Mouse (Mus musculus) embryonic facial prominence, embryonic 13.5 days (tissue): ENCODE results near the gene Kcna6. TPM values are rescaled to one million over a fixed set of nuclear protein-coding genes. Genes with fewer than 3 reads are reported as not detected.

Experiments
- ATAC-seq: fragments of 200-750 bp; cut with Nextera tagmentation; 2 replicates; pipeline ENCODE4 v1.8.0; 2017; ENCODE audit warnings: low read depth; ENCODE audit not compliant: insufficient number of reproducible peaks, insufficient read depth, low FRiP score, low TSS enrichment
- H3K27ac ChIP-seq: fragments of 300-500 bp; sonication (generic); 2 replicates; pipeline ENCODE4 v1.5.1; 2015; ENCODE audit warnings: moderate library complexity, mild to moderate bottlenecking, inconsistent platforms
- H3K27me3 ChIP-seq: fragments of 300-500 bp; sonication (generic); 2 replicates; pipeline ENCODE4 v1.6.1; 2015; ENCODE audit warnings: mild to moderate bottlenecking, inconsistent platforms
- H3K36me3 ChIP-seq: fragments of 300-500 bp; sonication (generic); 2 replicates; pipeline ENCODE4 v1.6.1; 2015; ENCODE audit warnings: mild to moderate bottlenecking, inconsistent platforms
- H3K4me1 ChIP-seq: fragments of 300-500 bp; sonication (generic); 2 replicates; pipeline ENCODE4 v1.6.1; 2015; ENCODE audit warnings: inconsistent platforms
- H3K4me2 ChIP-seq: fragments of 300-500 bp; sonication (generic); 2 replicates; pipeline ENCODE4 v1.6.1; 2015; ENCODE audit warnings: moderate library complexity, mild to moderate bottlenecking, inconsistent platforms
- H3K4me3 ChIP-seq: fragments of 300-500 bp; sonication (generic); 2 replicates; pipeline ENCODE4 v1.5.1; 2015; ENCODE audit warnings: mild to moderate bottlenecking, inconsistent platforms
- H3K9ac ChIP-seq: fragments of 300-500 bp; sonication (generic); 2 replicates; pipeline ENCODE4 v1.6.1; 2015; ENCODE audit warnings: mild to moderate bottlenecking, inconsistent platforms
- H3K9me3 ChIP-seq: fragments of 300-500 bp; sonication (generic); 2 replicates; pipeline ENCODE4 v1.6.1; 2016; ENCODE audit warnings: inconsistent platforms
- WGBS: fragments of 180-500 bp; shearing (Covaris S2); methylation state at CpG from one replicate; pipeline ENCODE4 v1.1.7; 2015; ENCODE audit warnings: mixed read lengths; 5-methylcytosine and 5-hydroxymethylcytosine counted together
- polyA plus RNA-seq: library from polyadenylated mRNA; unstranded; fragments of >200 nt; fragmentation: Nextera tagmentation; extraction: Ambion mirVana; gene quantifications from 2 replicates; pipeline ENCODE4 v1.2.1, GENCODE M21; 2015

The Kcna6 gene
- polyA plus RNA-seq, 1 experiment from 2014 or later, result 9.8 TPM

DNA sequence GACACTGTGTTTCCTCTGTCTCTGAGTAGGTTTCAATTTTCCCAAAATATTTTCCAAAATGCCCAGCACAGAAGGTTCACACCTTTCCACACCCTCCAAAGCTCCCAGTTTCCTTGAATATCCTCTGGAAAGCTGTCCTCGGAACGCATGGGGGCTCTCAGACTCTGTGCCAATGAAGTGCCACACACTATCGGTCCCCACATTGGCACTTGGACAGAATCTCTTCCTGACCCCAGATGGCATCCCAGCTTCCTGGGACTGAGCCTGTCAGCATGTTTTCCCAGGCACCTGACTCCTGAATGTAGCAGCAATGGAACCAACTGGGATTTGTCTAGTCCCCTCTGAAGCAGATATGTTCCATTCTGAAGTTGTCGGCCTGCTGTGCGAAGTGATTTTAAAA, 73.5 kb downstream of the Kcna6 start:
- no peak overlapping the region for H3K27ac ChIP-seq
- H3K4me2 ChIP-seq, result no peak overlapping the region
- no peak overlapping the region for H3K4me3 ChIP-seq
- H3K9ac ChIP-seq, result no peak overlapping the region
- no peaks in the 10 kb centered on the region for H3K36me3 ChIP-seq
- no peak for ATAC-seq
- WGBS, result 88% methylated on average over 5 of the region's 5 CpGs
- H3K27me3 ChIP-seq, result peaks cover 32% of the 10 kb centered on the region
- H3K9me3 ChIP-seq, result no peaks in the 10 kb centered on the region
- H3K4me1 ChIP-seq, result no peaks in the 10 kb centered on the region

DNA sequence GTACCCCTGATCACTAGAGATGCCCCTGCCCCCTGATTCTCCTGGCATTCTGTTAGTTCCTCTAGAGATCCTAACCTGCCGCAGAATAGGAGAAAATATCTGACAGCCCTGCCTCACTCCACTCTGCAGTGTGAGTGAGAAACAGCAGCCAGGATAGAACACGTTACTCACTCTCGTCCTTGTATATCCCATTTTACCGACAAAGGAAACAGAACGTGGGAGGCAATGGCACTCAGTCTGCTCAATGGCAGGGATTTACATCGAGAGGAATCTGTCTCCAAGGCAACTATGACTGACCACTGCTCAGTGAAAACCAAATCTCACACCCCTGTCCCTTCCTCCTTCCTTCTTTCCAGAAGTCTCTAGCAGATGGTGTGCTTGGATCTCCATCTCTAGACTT, 74.4 kb downstream of the Kcna6 start:
- no peak overlapping the region for H3K9ac ChIP-seq
- no peak overlapping the region for H3K4me3 ChIP-seq
- no peaks in the 10 kb centered on the region for H3K9me3 ChIP-seq
- no peak overlapping the region for H3K27ac ChIP-seq
- WGBS, result 57% methylated on average over 6 of the region's 6 CpGs
- H3K4me2 ChIP-seq, result no peak overlapping the region
- no peaks in the 10 kb centered on the region for H3K36me3 ChIP-seq
- no peaks in the 10 kb centered on the region for H3K4me1 ChIP-seq
- peaks cover 36% of the 10 kb centered on the region for H3K27me3 ChIP-seq
- no peak for ATAC-seq

DNA sequence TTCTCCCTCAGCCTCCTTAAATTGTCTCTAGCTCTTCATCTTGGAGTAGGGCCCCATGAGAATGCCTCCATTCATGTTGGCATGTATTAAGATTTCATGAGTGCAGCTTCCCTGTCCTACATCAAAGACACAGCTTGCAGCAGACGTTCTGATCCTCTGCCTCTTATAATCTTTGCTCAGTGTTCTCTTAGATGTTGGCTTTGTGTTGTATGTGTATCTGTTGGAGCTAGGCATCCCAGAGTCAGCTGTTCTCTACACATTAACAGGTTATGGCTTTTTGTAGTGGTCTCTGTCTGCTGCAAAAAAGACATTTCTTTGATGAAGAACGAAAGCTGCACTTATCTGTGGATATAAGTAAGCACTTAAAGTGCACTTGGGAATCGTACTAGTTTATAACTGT, 75.9 kb downstream of the Kcna6 start:
- ATAC-seq, result no peak
- 72% methylated on average over 3 of the region's 3 CpGs for WGBS

More for the DNA sequence above, 75.9 kb downstream of the Kcna6 start:
- Histone ChIP-seq H3K4me3 (no peak overlapping the region), H3K9ac (no peak overlapping the region), H3K4me2 (no peak overlapping the region), H3K36me3 (no peaks in the 10 kb centered on the region), H3K4me1 (no peaks in the 10 kb centered on the region), H3K27me3 (peaks cover 38% of the 10 kb centered on the region), H3K9me3 (no peaks in the 10 kb centered on the region), H3K27ac (no peak overlapping the region)

Other genes starting within 250 kb of the Kcna6 start
- 4.7 and 5.2 TPM in 2 replicates for gene Kcna5, start 205.3 kb downstream of the Kcna6 start, polyA plus RNA-seq
- gene Kcna1, start 94.3 kb downstream of the Kcna6 start, polyA plus RNA-seq, result 4.3 TPM in 2 replicates
- gene Ndufa9, start 108.5 kb upstream of the Kcna6 start, polyA plus RNA-seq, result 171 and 187 TPM in 2 replicates
- gene Akap3, start 112.4 kb upstream of the Kcna6 start, polyA plus RNA-seq, result not detected in 2 replicates
- gene Dyrk4, start 181.2 kb upstream of the Kcna6 start, polyA plus RNA-seq, result 0.10 and 0.36 TPM in 2 replicates
- 52.7 and 60.5 TPM in 2 replicates for gene Rad51ap1, start 198.9 kb upstream of the Kcna6 start, polyA plus RNA-seq
- gene D6Wsu163e, start 199.3 kb upstream of the Kcna6 start, polyA plus RNA-seq, result 17.2 and 17.8 TPM in 2 replicates